Mouse (Mus musculus) CH12F3 (cell line): ENCODE measurements around the gene Alk.

Experiments
- in situ Hi-C: fragments of 300-500 bp; cut with MboI; formaldehyde crosslinking; loops from 2 replicates; pipeline ENCODE4 v1.14.3; 2020; ENCODE audit warnings: low sequenced_read_pairs

Alk gene

GRCm38 (mm10) chr17:71935837-71936236, 668.6 kb downstream of the Alk start:
- in situ Hi-C loops: no loop called here

- in situ Hi-C loops: no loop called here
Observed at GRCm38 (mm10) chr17:71935336-71935735, 669.1 kb downstream of the Alk start.

GRCm38 (mm10) chr17:71914941-71915340, 689.5 kb downstream of the Alk start:
- in situ Hi-C loops: no loop called here

GRCm38 (mm10) chr17:71914541-71914940, 689.9 kb downstream of the Alk start:
- in situ Hi-C loops: no loop called here

- in situ Hi-C loops: no loop called here
Observed at GRCm38 (mm10) chr17:71913188-71913587, 691.2 kb downstream of the Alk start.

GRCm38 (mm10) chr17:71909107-71909506, 695.3 kb downstream of the Alk start:
- in situ Hi-C loops: no loop called here

- in situ Hi-C loops: no loop called here
Observed at GRCm38 (mm10) chr17:71881369-71881768, 723.1 kb downstream of the Alk start.

GRCm38 (mm10) chr17:71875492-71875891, 728.9 kb downstream of the Alk start:
- in situ Hi-C loops: loop anchor here (10.0 kb wide), 1 partner anchor 321 kb away; the partner anchor contains the start of gene Spdya

GRCm38 (mm10) chr17:71874795-71875194, 729.6 kb downstream of the Alk start:
- in situ Hi-C loops: loop anchor here (5.0 to 10.0 kb wide), 2 partner anchors 212 to 320 kb away; partner anchors contain the start of gene Spdya

- in situ Hi-C loops: loop anchor here (5.0 to 10.0 kb wide), 2 partner anchors 212 to 319 kb away; partner anchors contain the start of gene Spdya
Observed at GRCm38 (mm10) chr17:71874077-71874476, 730.4 kb downstream of the Alk start.

GRCm38 (mm10) chr17:71872976-71873375, 731.5 kb downstream of the Alk start:
- in situ Hi-C loops: loop anchor here (5.0 to 10.0 kb wide), 2 partner anchors 211 to 318 kb away; partner anchors contain the start of gene Spdya

GRCm38 (mm10) chr17:71871981-71872380, 732.4 kb downstream of the Alk start:
- in situ Hi-C loops: loop anchor here (5.0 to 10.0 kb wide), 2 partner anchors 210 to 317 kb away; partner anchors contain the start of gene Spdya

GRCm38 (mm10) chr17:71870641-71871040, 733.8 kb downstream of the Alk start:
- in situ Hi-C loops: loop anchor here (5.0 to 10.0 kb wide), 2 partner anchors 208 to 316 kb away; partner anchors contain the start of gene Spdya

GRCm38 (mm10) chr17:71870232-71870621, 734.2 kb downstream of the Alk start:
- in situ Hi-C loops: loop anchor here (5.0 to 10.0 kb wide), 2 partner anchors 208 to 315 kb away; partner anchors contain the start of gene Spdya

- in situ Hi-C loops: loop anchor here (5.0 to 10.0 kb wide), 2 partner anchors 207 to 315 kb away; partner anchors contain the start of gene Spdya
Observed at GRCm38 (mm10) chr17:71869372-71870231, 734.8 kb downstream of the Alk start.

- in situ Hi-C loops: no loop called here
Observed at GRCm38 (mm10) chr17:71868828-71869227, 735.6 kb downstream of the Alk start.

- in situ Hi-C loops: no loop called here
Observed at GRCm38 (mm10) chr17:71867892-71868291, 736.5 kb downstream of the Alk start.

GRCm38 (mm10) chr17:71865437-71865836, 739.0 kb downstream of the Alk start:
- in situ Hi-C loops: no loop called here

GRCm38 (mm10) chr17:71864039-71864438, 740.4 kb downstream of the Alk start:
- in situ Hi-C loops: no loop called here

GRCm38 (mm10) chr17:71862895-71863294, 741.5 kb downstream of the Alk start:
- in situ Hi-C loops: no loop called here

GRCm38 (mm10) chr17:71862184-71862583, 742.2 kb downstream of the Alk start:
- in situ Hi-C loops: no loop called here

GRCm38 (mm10) chr17:71831960-71832359, 772.5 kb downstream of the Alk start:
- in situ Hi-C loops: no loop called here
